Mouse (Mus musculus) spleen, adult 2 months (tissue): ENCODE measurements around the gene Tbx19.

Source experiments
- CTCF ChIP-seq: fragments of 200-500 bp; IDR thresholded peaks from 2 replicates; pipeline ENCODE4 v1.5.1; 2011; ENCODE audit warnings: mild to moderate bottlenecking, inconsistent platforms; ENCODE audit not compliant: insufficient read depth, insufficient read length, insufficient replicate concordance; ENCODE audit errors: extremely low read depth
- POLR2A ChIP-seq: fragments of 200-500 bp; IDR thresholded peaks from 2 replicates; pipeline ENCODE4 v1.6.1; 2011; ENCODE audit warnings: low read depth, low read length, inconsistent platforms

DNA sequence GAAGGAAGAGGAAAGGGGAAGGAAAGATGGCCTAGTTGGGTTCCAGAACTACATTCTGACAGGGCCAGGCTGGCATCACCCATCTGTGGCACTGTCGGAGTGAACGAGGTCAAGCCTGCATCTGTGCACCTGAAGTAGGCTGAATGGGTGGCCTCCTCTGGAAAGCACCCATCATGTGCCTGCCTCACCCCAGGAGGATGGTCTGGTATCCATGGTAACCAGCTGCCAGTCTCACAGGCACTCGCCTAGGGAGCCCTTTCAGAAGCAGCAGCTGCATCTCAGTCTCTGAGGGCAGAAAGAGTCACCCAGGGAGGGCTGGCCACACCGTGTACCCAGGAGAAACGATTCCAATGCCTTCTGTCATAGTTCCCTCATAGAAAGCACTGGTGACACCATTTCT lies 26.8 kb upstream of the Tbx19 start:
- no peak for TF ChIP-seq POLR2A
- TF ChIP-seq CTCF, result no peak
